Mouse (Mus musculus): ENCODE results near the gene Ptprn2.

The Ptprn2 gene

GRCm38 (mm10) chr12:117166266-117166665, 680.7 kb downstream of the Ptprn2 start:
- no peak for DNase-seq (ENCODE audit: low spot score)

DNA sequence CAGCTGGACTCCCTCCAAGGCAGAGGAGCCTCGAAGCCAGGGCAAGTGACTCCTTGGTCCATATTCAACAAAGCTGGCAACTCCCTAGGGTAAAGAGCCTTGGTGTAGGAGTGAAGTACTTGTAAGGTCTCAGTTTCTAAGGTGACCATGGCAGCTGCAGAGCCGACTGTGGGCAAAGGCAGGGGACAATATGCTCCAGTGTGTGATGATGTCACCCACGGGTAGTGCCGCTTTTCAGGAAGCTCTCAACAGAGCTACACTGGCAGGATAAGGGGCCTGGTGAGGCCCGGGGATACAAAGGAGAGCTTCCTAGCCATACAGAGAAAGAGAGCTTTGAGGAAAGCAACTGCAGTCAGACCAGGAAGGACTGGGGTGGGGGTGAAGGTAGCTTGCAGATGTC, 684.1 kb downstream of the Ptprn2 start:
- DNase-seq (ENCODE audit: low spot score), result no peak

DNA sequence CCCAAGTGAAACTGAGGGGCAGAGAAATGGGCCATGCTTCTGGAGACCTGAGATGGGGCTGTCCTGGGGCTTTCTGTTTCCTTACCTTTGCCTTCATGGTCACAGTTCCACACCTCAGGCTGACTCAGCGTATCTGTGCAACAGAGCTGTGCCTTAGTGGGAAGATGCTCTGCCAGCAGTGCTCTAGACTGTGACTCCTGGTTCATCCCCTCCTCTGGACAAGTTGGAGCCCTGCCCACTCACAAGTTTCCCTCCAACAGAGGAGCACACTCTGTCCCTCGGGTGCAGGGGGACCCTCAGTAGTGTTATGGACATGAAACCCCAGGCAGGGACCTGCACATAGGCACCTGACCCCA, 687.0 kb downstream of the Ptprn2 start:
- no peak for DNase-seq (ENCODE audit: low spot score)

DNA sequence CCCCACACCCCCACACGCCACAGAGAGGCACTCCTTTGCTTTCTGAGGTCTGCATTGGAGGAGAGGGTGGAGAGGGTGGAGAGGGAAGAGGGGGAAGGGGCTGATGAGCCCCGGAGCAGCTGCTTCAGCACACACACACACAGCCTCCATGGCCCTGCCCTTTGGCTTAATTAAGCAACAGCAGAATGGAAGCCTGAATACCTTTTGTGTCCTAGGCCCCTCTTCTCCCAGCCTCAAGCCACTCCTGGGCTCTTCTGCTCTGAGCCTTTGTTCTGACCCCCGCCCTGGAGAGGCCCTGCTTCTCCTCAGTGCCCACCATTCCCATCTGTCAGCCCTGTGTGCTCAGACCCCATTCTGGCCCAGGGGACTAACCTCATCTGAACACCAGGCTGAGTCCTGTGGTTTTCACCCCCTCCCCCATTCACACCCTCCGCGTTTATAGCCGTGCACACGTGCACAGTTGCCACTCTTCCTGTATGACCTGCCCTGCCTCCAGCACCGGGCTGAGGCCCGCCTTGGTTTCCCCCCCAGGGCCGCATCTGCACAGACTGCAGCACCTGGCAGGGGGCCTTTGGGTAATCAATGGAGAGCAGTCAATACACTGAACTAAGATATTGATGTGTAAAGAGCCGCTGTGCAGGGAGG, 687.5 kb downstream of the Ptprn2 start:
- no peak for DNase-seq (ENCODE audit: low spot score)

GRCm38 (mm10) chr12:117174189-117174588, 688.7 kb downstream of the Ptprn2 start:
- no peak for DNase-seq (ENCODE audit: low spot score)

DNA sequence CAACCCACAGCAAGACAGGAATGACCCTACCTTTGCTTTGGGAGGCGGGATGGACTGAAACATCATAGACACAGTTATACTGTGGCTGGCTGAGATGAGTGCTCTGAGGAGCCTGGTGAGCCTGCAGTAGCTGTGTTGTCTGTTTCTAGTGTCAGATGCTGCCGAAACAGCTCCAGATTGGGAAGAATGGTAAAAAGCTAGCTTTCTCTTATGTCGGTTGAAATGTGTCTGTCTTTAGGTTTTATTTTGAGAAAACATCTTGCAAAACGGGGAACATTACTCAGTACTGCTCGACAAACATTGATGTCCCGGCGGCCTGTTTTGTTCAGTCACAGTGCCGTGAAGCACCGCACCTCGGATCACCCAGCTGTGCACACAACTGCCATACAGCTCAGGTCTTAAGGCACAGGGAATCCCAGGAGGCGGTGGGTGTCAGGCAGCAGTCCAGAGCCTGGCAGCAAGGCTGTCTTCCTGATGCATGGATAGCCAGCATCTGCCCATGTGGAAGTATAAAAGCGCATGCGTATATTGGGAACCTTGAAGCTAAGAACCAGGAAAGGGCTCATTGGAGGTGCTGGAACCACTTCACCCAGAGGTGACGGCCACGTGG, 689.7 kb downstream of the Ptprn2 start:
- DNase-seq (ENCODE audit: low spot score), result no peak

- DNase-seq (ENCODE audit: low spot score), result no peak
Measured at GRCm38 (mm10) chr12:117176259-117176823, 690.8 kb downstream of the Ptprn2 start.

DNA sequence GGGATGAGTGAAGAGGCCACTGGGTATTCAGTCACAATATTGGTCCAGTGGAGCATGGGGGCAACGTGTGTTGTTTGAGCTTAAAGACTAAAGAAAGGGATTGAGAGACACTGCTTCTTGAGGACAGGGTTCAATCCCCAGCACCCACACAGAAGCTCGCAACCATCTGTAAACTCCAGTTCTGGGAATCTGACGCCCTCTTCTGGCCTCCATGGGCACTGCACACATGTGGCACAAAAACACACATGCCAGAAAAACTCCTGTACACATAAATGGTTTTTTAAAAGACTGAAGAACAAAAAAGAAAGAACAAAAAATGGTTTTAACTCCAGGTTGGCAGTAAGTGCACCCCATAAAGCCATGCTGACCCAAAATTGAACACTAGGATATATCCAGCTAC, 701.6 kb downstream of the Ptprn2 start:
- DNase-seq (ENCODE audit: low spot score), result no peak

GRCm38 (mm10) chr12:117192001-117192400, 706.5 kb downstream of the Ptprn2 start:
- DNase-seq (ENCODE audit: low spot score), result peak; percentile 45

DNA sequence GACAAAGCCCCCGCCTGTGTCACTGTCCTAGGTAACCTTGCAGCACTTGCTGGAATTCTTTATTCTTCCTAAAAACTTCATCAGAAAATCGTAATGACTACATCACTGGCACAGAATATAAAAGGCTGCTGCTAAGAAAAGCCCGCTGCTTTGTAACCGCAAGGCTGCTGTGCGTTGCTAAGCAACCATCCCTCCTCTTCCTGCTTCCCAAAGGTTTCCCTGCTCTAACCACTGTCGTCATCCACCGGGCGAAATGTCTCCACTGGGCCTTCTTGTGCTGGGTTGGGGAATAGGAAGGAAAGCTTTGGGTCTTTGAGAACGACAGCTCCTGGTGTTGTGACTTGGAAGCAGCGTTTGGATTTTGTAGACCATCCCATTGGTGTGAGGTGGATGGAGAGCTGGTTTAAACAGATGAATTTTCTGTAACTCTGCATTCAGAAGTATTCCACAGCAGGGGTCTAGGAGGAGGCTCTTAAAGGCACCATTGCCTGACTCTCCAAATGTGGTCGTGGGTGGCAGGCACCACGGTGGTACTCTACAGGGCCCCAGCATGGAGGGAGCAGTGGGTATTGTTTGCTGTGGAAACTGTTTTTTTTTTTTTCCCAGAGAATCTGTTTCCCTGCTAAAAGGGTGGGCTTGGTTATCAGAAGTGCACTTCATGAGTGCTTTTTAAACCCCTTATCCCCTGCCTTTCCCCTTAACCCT, 711.4 kb downstream of the Ptprn2 start:
- peak; percentile 57 for DNase-seq (ENCODE audit: low spot score)

DNA sequence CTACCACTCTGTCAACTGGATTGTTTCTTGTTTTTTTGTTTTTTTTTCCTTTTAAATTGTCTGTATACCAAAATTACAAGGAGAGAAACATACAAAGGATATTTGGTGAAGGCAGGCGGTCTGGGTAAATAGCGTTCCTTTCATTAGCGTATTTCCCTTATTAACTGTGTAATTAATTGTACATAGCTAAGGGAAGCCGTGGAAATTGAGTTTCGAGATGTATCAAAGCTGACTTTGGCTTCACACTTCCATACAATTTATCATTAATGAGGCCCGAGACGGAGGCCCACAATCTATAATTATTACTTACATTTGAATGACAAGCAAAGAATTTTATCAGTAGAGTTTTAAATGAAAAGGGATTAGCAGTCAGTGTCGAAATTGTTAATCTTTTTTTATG, 712.6 kb downstream of the Ptprn2 start:
- DNase-seq (ENCODE audit: low spot score), result no peak

DNA sequence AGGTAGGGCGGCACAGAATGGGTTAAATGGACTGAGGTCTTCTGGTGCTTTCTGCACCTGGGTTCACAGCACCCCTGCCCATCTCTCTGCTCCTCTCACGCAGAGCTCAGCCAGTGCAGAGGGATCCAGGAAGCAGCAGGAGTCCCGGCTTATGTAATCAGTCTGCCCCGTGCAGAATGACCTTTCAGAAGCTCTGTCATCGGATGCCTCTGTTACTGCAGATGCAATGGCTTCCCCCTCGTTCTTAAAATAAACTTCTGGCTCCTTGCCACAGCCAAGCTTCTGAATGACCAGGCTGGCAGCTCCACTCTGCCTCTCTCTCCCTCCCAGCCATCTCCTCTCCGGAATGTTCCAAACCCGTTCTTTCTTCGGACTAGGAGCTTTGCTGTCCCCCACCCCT, 714.6 kb downstream of the Ptprn2 start:
- DNase-seq (ENCODE audit: low spot score), result peak; percentile 71

- peak; percentile 26 for DNase-seq (ENCODE audit: low spot score)
Measured at GRCm38 (mm10) chr12:117200590-117200989, 715.1 kb downstream of the Ptprn2 start.

- no peak for DNase-seq (ENCODE audit: low spot score)
Measured at GRCm38 (mm10) chr12:117203506-117203905, 718.0 kb downstream of the Ptprn2 start.

DNA sequence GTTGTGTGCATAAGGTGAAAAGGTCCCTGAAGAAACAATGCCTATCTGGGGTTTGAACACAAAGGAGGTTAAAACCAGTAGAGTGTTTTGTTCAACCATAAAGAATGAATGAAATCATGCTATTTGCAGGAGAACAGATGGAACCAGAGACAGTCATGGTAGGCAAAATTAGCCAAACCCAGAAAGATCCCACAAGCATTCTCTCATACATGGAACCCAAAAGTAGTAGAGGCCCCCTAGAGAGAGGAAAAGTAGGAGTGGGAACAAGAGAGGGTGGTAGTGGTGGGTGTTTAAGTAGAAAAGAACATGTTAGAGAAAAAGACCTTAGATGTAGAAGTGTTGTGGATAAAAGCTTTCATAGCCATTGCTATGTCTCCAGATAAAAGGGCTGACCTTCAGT, 719.4 kb downstream of the Ptprn2 start:
- DNase-seq (ENCODE audit: low spot score), result no peak

GRCm38 (mm10) chr12:117207421-117208120, 722.1 kb downstream of the Ptprn2 start:
- DNase-seq (ENCODE audit: low spot score), result no peak

GRCm38 (mm10) chr12:117210467-117210866, 724.9 kb downstream of the Ptprn2 start:
- DNase-seq (ENCODE audit: low spot score), result no peak

GRCm38 (mm10) chr12:117213531-117213930, 728.0 kb downstream of the Ptprn2 start:
- no peak for DNase-seq (ENCODE audit: low spot score)

GRCm38 (mm10) chr12:117214272-117214671, 728.8 kb downstream of the Ptprn2 start:
- DNase-seq (ENCODE audit: low spot score), result peak; percentile 29

DNA sequence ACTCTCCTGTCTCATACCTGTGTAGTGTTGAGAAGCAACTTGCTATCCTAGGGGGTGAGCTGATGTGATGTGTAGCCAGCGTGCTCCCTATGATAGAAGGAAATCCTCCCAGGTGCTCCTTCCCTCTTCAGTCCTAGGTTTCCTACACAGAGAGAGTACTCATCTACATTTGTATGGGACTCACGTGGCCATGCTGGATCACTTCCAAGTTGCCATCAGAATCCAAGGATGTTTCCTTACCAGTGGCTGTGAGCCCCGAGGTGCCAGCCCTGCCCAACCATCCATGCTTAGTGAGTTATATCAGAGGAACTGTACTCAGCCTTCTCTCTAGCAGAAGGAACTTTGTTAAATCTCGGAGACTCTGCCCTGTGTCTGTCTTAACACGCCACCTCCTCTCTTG, 729.4 kb downstream of the Ptprn2 start:
- no peak for DNase-seq (ENCODE audit: low spot score)

DNA sequence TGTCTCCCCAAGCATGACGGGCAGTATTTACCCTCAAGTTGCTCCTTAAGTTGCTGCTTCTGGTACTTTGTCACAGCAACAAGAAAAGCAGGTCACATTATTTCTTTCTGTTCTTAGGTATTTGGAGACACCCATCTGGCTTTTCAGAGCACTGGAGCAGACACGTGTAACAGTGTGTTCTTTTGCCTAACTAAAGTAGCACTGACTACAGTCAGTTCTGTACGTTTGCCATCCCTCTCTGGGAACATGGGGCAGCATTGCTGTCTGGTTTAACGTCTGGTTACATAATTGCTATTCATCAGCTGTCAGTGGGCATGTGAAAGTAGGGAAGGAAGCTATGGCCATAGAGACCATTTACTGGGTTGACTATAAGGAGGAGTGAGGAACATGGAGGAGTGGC, 736.4 kb downstream of the Ptprn2 start:
- peak; percentile 27 for DNase-seq (ENCODE audit: low spot score)

- no peak for DNase-seq (ENCODE audit: low spot score)
Measured at GRCm38 (mm10) chr12:117224036-117224435, 738.5 kb downstream of the Ptprn2 start.

- no peak for DNase-seq (ENCODE audit: low spot score)
Measured at GRCm38 (mm10) chr12:117227236-117227635, 741.7 kb downstream of the Ptprn2 start.

All from layer of hippocampus, adult 11-12 months (tissue).